Mouse (Mus musculus): Measurements from ENCODE around the gene Pmis2. TPM values are rescaled to one million over a fixed set of nuclear protein-coding genes. Genes with fewer than 3 reads are reported as not detected.

Pmis2 gene
- total RNA-seq (2014; fragmentation: Nextera tagmentation): not detected in 2 replicates
- total RNA-seq (2017): not detected in 2 replicates

DNA sequence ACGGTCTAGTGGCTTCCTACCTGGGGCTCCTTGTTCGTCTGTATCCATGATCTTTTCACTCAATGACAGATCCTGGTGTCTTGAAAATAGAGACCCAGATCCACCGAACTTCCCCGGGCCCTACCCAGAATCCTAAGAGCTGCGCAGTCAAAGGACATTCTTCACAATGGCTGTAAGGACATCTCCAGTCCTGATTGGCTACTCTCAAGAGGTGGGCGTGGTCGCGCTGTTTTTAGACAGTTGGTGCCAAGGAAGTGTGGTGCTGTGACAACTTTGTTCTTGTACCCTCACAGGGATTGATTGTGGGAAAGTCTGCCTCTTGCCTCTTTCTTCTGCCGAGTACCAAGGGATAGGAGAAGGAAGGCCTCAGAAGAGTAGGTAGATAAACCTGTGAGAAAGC is at the start of gene Pmis2:
Gene Pmis2 (minus strand): TSS at position 126 of the 400 bp plus-strand sequence.
- ATAC-seq (replicated peaks; ENCODE audit: poor library complexity, severe bottlenecking): no peak

DNA sequence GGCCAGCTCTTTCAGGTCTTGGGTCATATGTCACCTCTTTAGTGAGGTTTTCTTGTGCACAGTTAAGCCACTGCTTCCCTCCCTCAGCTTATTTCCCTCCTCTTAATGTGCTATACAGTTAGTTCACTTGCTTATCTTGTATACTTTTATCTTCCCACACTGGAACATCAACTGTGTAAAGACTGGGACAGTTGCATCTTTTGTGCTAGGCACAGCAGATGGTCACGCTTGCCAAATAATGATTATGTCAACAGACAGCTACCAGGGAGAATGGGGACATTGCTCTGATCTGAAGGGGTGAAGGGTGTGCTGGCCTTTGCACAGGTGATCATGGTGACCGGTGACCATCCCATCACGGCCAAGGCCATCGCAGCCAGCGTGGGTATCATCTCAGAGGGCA is 48.3 kb upstream of the Pmis2 start:
- ATAC-seq (replicated peaks; ENCODE audit: poor library complexity, severe bottlenecking): no peak

DNA sequence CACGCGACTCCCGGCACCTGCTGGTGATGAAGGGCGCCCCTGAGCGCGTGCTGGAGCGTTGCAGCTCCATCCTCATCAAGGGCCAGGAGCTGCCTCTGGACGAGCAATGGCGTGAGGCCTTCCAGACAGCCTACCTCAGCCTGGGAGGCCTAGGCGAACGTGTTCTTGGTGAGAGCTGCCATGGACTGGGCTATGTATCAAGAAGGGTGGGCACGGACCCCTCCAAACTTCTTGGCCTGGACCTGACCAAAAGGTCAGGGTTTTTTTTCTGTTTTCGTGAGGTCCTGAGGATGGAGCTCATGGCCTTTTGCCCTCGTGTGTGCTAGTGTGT is 46.3 kb upstream of the Pmis2 start:
- ATAC-seq (replicated peaks; ENCODE audit: poor library complexity, severe bottlenecking): no peak

DNA sequence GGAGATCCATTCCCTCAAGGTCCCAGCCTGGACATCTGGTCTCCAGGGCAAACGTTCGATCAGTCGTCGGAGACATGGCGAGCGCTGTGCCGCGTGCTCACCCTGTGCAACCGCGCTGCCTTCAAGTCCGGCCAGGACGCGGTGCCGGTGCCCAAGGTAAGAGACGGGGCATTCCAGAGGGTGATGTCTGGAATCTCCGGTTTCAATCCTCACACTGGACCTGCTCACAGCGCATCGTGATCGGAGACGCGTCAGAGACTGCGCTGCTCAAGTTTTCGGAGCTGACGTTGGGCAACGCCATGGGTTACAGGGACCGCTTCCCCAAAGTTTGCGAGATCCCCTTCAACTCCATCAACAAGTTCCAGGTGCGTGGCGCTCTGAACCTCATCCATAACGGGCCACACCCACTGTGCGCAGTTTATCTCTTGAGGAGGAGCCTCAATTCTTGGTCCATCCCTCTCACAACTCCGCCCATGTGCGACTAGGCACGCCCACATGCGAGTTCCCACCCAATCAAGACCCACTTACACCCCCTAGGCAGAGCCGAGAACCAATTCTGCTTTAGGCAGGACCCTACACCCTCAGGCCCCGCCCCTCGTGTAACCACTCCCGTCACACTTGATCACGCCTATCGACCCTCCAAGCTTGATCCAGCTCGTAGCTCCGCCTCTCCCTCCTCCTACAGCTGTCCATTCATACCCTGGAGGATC is 45.8 kb upstream of the Pmis2 start:
- ATAC-seq (replicated peaks; ENCODE audit: poor library complexity, severe bottlenecking): peak; percentile 91

DNA sequence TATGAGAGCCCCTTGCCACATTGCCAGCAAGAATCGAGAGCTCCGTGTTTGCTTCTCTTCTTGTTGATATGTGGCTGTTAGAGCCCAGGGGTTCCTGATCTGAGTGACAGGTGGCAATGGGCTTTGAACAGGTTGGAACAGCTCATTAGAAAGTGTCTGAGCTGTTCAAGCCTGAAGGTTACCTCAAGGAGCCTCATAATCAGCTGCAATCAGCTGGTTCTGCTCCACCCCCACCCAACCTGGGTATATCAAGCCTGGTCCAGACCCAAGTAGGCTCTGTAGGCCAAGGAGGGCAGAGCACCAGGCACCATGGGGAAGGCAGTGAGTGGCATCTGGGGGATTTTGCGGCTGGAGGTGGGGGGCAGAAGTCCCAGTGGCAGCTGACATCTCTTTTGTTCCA is 40.5 kb upstream of the Pmis2 start, which contains the start of gene Atp4a:
Gene Atp4a (plus strand): TSS at position 268 of the 400 bp plus-strand sequence.
- no peak for ATAC-seq (replicated peaks; ENCODE audit: poor library complexity, severe bottlenecking)

DNA sequence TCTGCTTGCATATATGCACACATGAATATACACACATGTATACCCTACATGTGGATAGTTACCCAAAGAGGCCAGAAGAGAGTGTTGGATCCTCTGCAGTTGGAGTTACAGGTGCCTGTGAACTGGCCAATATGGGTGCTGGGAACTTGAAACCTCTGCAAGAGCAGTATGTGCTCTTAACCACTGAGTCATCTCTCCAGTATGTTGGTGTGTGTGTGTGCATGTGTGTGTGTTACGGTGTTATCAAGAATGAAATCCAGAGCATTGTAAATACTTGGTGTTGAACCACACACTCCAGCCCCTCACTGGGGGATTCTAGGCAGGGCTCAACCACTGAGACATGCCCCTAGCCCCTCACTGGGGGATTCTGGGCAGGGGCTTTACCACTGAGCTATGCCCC is 36.0 kb upstream of the Pmis2 start:
- no peak for ATAC-seq (replicated peaks; ENCODE audit: poor library complexity, severe bottlenecking)

DNA sequence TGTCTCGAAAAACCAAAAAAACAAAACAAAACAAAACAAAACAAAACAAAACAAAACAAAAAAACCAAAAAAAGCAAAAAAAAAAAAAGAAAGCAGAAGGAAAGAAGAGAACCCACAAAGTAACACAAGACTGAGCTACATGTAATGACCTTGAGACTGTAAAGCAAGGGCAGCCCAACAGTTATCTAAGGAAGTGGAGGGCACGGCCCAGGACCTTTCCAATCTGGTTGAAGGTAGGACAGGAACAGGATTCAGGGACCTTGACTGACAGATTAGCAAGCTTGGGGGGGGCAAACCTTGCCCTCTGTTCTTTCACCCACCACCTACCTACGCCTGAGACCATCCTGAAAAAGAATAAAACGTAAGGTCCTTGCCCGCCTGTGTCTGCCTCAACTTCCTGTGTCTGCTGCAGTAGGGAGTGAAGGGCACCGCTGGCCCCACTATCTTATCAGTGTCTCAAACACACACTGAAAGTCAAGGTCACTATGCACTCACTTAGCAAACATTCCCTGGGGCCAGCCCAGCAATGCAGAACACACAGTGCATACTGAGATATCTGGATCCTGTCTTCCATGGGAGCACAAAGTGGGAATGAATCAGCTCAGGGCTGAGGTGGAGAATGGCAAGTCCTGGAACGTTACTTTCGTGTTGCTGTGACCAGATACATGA is 34.9 kb upstream of the Pmis2 start:
- no peak for ATAC-seq (replicated peaks; ENCODE audit: poor library complexity, severe bottlenecking)

DNA sequence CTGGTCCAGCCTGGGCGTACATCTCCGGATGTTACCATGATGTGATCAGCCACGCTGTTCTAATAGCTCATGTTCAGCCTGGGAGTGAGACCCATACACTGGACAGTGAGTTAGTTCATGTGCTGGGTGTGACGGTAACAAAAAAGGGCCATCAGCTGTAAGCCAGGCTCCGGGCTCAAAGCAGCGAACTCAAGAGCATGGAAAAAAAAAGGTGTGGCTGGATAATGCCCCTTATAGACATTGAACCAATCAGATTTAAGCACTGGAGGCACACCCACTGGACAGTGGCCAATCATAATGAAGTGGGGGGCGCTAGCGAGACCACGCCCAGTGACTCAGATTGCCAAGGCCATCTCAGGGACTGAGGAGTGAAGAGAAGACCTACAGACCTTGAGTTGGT is 27.2 kb upstream of the Pmis2 start, which contains the start of gene 2200002J24Rik:
Gene 2200002J24Rik (plus strand): TSS at position 338 of the 400 bp plus-strand sequence.
- ATAC-seq (replicated peaks; ENCODE audit: poor library complexity, severe bottlenecking): peak; percentile 74

DNA sequence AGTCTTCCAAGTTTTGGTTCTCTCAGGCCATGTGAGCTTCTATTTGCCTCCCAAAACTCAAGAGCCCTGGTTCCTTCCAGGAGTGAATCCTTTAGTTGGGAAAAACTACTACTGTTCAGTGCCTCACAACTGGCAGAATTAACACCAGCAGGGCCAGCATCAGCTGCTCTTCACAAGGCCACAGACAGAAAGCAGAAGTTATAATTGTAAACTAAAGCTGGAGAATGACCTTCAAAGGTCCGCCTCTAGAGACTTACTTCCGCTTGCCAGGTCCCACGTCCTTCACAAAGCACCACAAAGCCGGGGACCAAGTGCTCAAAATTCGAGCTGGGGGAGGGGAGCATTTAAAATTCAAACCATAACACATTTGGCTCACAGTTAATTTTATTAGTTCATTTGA is 26.7 kb upstream of the Pmis2 start:
- ATAC-seq (replicated peaks; ENCODE audit: poor library complexity, severe bottlenecking): peak; percentile 100

DNA sequence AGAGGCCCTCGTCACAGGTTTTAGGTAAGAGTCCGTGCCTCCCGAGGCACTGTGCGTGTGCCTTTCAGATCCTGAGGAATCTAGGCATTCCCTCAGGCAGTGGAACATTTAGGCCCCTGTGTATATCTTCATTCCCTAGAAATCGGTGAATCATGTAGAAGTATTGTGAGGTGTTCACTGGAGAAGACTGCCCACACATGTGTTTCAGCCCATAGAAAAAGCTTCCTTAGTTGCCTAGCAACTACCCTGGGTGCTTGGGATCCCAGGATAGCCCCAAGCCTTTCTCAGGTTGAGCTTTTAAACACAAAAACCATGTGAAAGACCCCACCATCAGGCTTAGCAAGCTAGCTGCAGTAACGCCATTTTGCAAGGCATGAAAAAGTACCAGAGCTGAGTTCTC is 16.9 kb upstream of the Pmis2 start:
- no peak for ATAC-seq (replicated peaks; ENCODE audit: poor library complexity, severe bottlenecking)

DNA sequence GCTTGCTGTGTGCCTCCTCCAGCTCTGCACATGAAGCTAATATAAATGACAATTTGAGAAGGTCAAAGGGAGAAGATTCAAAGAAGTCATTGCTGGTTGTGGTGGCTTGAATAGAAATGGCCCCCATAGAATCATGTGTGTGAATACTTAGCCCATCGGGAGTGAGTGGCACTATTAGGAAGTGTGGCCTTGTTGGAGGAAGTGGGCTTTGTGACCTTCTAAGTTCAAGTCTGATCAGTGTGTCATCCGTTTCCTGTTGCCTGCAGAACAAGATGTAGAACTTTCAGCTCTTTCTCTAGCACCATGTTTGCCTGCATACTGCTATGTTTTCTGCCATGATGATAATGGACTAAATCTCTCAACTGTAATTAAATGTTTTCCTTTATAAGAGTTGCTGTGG is 12.0 kb upstream of the Pmis2 start:
- ATAC-seq (replicated peaks; ENCODE audit: poor library complexity, severe bottlenecking): peak; percentile 79

DNA sequence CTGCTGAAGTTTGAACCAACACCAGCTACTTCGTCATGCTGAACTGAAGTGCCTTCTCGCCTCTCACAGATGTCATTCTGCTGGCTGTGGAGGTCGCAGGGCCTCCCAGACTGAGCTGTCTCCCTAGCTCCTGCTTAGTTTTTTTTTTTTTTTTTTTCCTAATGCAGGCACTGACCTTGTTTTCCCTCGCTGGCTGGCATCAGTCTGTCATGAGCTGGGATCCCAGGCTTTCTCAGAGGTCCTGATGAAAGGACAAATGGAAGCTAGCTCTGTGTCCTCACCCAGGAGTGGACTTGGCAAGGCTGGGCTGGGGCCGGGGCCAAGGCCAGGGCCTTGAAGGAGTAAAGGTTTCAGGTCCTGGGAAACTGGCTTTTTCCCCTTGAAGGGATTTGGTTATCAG is 10.5 kb upstream of the Pmis2 start:
- ATAC-seq (replicated peaks; ENCODE audit: poor library complexity, severe bottlenecking): no peak

DNA sequence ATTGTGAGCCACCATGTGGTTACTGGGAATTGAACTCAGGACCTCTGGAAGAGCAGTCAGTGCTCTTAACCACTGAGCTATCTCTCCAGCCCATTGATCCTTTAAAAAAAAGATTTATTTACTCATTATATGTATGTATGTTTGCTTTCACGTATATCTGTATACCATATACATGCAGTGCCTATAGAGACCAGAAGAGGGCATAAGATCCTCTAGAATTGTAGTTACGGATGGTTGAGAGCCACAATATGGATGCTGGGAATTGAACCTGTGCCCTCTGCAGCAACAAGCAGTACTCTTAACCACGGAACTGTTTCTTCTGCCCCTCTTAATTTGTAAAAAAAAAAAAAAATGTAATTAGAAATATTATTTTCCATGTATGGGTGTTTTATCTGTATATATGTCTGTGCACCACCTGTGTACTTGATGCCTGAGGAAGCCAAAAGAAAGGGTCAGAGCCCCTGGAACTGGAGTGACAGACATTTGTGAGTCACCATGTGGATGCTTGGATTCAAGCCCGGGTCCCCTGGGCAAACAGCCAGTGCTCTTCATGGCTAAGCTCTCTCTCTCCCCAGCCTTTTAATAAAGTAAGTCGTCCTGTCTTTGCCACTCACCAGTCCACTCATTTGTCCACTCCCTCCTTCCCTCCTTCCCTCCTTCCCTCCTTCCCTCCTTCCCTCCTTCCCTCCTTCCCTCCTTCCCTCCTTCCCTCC is 7.0 kb upstream of the Pmis2 start:
- no peak for ATAC-seq (replicated peaks; ENCODE audit: poor library complexity, severe bottlenecking)

DNA sequence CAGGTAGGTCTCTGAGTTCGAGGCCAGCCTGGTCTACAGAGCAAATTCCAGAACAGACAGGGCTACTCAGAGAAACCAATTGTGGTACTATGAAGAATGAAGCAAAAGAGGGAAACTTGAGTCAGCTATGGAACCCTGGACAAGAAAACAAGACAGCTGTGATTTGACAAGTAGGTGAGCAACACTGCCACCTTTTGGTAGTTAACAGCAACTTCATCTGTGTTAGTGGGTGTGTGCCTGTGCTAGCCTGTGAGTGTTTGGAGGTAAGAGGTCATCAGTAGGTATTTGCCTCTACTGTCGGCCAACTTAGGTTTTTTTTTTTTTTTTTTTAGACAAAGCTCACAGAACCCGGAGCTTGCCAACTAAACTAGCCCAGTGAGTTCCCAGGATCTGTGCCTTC is 2.2 kb downstream of the Pmis2 start:
- peak; percentile 64 for ATAC-seq (replicated peaks; ENCODE audit: poor library complexity, severe bottlenecking)

DNA sequence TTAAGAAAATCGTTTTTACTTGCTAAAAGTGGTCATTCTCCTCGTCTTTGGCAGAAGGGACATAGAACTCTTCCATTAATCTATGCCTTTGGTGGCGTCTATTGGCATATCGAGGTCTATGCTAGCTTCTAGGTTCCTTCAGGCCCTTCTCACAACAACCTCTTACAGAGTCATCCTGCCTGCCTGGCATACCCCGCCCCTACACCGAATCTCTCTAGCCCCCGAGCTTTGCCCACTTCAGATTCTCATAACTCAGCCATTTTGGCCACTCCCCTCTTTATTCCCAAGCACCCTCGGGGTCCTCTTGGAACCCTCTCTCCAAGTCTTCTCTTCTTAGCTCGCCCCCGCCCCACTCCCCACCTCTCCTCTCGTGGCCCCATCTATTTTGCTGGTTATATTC is 6.1 kb downstream of the Pmis2 start:
- peak; percentile 15; the same call in 1 of the 2 replicates for ATAC-seq (replicated peaks; ENCODE audit: poor library complexity, severe bottlenecking)

DNA sequence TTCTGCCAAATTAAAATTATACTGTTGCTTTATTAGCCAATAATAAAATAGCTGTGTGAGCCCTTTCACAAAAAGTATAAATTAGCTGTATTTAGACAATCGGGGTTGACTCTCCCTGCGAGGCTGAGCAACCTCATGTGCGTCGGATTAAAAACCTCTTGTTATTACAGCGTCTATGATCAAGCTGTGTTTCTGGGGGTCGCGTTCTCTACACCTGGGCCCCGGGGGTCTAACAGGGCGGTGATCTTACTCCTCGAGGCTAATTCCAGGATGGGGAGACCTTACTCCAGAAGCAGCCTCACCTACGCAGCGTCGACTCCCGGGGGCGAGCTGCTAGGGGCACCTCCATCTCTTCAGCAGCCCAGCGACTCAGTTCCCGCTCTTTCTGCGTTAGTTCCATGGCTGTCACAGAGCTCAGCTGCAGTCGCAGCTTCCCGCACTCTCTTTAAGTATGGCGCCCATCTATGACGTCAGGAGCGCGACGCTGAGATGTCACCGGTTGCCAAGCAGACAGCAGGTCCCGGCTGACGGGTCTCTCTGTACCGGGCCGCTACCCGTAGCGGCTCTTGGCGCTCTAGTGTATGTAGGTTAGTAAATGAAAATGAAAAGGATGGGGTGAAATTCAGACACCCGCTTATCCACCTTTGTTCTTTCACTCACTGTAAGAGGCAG is 6.7 kb downstream of the Pmis2 start, which contains the start of gene Haus5:
Gene Haus5 (minus strand): TSS at position 466 of the 672 bp plus-strand sequence.
- peak; percentile 99 for ATAC-seq (replicated peaks; ENCODE audit: poor library complexity, severe bottlenecking)

DNA sequence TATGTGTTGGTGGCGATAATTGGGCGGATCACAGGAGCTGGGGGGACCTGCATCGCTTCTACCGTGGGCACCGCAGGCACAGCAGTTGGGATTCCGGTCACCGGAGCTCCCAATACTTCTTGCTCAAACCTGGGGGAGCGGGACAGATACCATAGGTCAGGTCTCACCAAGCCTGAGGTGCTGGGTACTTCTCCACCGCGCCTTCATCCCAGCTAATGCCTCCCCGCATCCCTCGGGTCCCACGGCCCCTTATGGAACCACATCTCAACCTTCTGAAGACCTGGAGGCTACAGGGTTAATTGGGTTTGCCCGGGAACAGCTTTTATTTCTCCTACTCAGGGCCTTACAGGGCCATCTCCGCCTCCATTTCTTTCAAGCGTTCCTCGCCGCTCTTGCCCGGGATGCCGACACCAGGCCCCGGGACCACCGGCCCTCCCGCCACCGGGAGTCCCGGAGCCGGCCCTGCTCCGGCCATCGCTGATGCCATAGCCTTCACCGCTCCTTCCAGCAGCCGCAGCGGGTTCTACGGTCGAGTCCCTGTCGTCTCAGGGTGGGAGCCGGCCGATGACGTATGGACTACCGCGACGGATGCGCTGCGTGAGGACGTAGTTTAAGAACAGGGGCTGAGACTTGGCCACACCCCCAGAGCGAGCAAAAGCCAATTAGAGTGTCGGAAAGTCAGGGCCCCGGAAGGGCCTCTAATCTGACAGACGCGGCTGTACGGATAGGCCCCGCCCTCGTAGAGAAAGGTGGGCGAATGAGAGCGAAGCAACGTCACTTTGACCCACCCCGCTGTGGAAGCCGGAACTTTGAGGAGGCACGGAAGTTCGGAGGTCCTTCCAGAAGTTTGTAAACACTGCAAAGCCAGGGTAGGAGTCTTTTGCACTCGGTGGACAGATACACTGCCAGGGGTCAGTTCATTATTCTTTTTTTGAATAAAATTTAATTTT is 21.5 kb downstream of the Pmis2 start, which contains the start of gene Rbm42:
Gene Rbm42 (minus strand): TSS at position 727 of the 950 bp plus-strand sequence.
- ATAC-seq (replicated peaks; ENCODE audit: poor library complexity, severe bottlenecking): peak; percentile 98

DNA sequence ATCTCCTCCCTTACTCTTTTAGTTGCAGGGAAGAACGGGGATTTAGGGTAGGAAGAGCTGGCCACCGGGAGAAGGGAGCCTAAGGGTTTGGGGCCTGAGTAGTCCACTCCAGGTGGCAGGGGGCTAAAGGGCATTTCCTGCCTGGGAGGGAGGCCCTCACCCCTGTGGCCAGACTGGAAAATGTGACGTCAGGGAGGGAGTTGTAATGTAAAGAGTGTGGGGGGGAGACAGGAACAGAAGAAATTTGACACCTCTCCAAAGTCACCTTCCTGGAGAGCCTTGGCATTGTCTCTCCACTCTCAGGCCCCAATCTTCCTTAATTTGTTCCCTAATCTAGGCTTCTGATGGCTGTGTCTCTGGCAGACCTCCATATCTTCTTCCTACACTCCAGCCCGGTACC is 32.3 kb downstream of the Pmis2 start:
- no peak for ATAC-seq (replicated peaks; ENCODE audit: poor library complexity, severe bottlenecking)

DNA sequence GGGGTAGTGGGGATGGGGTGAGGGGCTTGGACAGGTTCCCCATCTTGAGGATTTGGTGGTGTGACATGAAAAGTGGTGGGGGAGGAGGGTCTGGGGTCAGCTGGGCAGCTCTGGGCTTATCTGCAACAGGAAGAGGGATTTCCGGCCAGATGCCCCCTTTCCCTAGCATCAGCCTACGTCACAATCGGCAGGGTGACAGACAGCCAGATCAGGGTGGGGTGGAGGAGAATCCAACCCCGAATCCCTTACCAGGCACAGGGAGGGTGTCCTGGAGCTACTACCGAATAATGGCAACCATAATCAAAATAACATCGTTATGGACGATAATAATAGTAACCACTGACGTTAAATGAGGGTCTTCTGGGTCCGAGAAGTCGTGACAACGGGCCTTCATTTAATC is 35.0 kb downstream of the Pmis2 start:
- ATAC-seq (replicated peaks; ENCODE audit: poor library complexity, severe bottlenecking): 0 out of 2 replicates have a peak, but pooled peaks have one; percentile 20
